Mouse (Mus musculus): ENCODE results near the gene Olfr644.

The Olfr644 gene

DNA sequence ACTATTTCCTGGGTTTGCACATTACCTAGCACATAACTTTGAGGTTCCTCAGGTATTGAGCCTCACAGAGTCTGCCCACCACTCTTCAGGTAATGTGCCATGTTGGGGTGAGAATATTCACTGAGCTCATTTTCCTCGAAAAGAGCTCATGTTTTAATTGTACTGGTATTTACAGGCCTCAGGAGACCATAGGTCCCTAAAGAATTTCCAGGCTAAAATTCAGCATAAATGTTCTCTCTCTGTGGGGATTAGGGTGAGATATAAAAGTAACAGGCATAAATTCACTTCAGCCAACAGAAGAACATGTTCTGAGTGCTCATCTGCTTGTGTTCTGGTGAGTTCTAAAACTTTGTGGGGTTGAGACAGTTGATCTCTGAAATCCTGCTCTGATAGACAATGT is 36.5 kb downstream of the Olfr644 start, which contains the start of gene Olfr641:
Olfr641 (plus strand) TSS at position 301 of the 400 bp plus-strand sequence.
- TF ChIP-seq CTCF (conservative IDR thresholded peaks at IDR 0.05; ENCODE audit: low read length) (no peak), NANOG (IDR thresholded peaks at IDR 0.05; ENCODE audit: borderline replicate concordance, low read length) (no peak), POU5F1 (IDR thresholded peaks at IDR 0.05; ENCODE audit: borderline replicate concordance, low read length) (no peak)

DNA sequence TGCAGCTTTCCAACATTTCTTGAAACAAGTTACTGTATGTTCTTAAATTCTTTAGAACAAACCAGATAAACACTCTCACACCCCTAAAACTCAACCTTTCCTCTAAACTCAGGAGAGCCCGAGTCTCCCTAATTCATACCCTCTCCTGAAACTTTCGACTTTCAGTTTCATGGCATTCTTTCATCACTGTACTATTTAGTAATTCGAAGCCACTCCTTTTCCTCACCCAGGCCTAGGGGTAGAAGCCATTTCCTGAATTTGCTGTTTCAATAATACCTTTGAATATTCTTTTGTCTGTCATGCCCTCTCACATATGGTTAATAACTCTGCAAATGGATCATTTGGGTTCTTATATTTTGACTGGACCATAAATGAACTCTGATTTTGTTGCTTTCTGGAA is 44.7 kb downstream of the Olfr644 start:
- Histone ChIP-seq H3K36me3 (ENCODE audit: insufficient read depth, low read length) (no peaks in the 10 kb centered on the region), H3K4me3 (replicated peaks; ENCODE audit: low read length) (no peak overlapping the region), H3K9me3 (ENCODE audit: low read length) (no peaks in the 10 kb centered on the region), H3K4me1 (replicated peaks; ENCODE audit: low read depth, low read length) (no peaks in the 10 kb centered on the region), H3K27me3 (ENCODE audit: insufficient read depth, low read length) (no peaks in the 10 kb centered on the region)
- TF ChIP-seq CTCF (conservative IDR thresholded peaks at IDR 0.05; ENCODE audit: low read length) (no peak), POU5F1 (IDR thresholded peaks at IDR 0.05; ENCODE audit: borderline replicate concordance, low read length) (no peak), NANOG (IDR thresholded peaks at IDR 0.05; ENCODE audit: borderline replicate concordance, low read length) (no peak)

More for the DNA sequence above, 36.5 kb downstream of the Olfr644 start, which contains the start of gene Olfr641:
- Histone ChIP-seq H3K27me3 (ENCODE audit: insufficient read depth, low read length) (0 out of 2 replicates have a peak, but pooled peaks cover 3% of the 10 kb centered on the region), H3K4me1 (replicated peaks; ENCODE audit: low read depth, low read length) (no peaks in the 10 kb centered on the region), H3K9me3 (ENCODE audit: low read length) (peaks cover 5% of the 10 kb centered on the region), H3K4me3 (replicated peaks; ENCODE audit: low read length) (no peak within 1 kb of the TSS; the same call in 1 of the 2 replicates), H3K36me3 (ENCODE audit: insufficient read depth, low read length) (no peaks in the 10 kb centered on the region)

DNA sequence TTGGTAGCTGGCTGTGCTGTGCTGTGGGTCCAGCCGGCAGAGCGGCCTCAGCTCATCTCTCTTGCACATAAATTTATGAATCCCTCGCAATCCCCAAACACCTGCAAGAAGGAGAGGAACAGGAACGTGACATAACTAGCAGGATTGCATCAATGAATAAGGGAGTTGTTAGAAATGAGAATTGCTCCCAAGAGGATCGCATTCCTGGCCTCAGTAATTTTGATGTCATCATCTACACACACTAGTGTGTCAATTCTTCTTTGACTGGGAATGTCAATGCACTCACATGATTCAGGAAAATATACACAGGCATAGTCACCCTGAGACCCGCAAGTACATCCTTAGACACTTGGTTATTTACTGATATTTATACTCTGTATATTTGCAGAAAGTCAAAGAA is 46.2 kb downstream of the Olfr644 start, which contains the start of gene Olfr640:
Olfr640 (minus strand) TSS at position 101 of the 400 bp plus-strand sequence.
- Histone ChIP-seq H3K4me3 (replicated peaks; ENCODE audit: low read length) (no peak within 1 kb of the TSS), H3K4me1 (replicated peaks; ENCODE audit: low read depth, low read length) (no peaks in the 10 kb centered on the region), H3K27me3 (ENCODE audit: insufficient read depth, low read length) (no peaks in the 10 kb centered on the region), H3K36me3 (ENCODE audit: insufficient read depth, low read length) (no peaks in the 10 kb centered on the region), H3K9me3 (ENCODE audit: low read length) (no peaks in the 10 kb centered on the region)
- TF ChIP-seq POU5F1 (IDR thresholded peaks at IDR 0.05; ENCODE audit: borderline replicate concordance, low read length) (no peak), CTCF (conservative IDR thresholded peaks at IDR 0.05; ENCODE audit: low read length) (no peak), NANOG (IDR thresholded peaks at IDR 0.05; ENCODE audit: borderline replicate concordance, low read length) (no peak)

DNA sequence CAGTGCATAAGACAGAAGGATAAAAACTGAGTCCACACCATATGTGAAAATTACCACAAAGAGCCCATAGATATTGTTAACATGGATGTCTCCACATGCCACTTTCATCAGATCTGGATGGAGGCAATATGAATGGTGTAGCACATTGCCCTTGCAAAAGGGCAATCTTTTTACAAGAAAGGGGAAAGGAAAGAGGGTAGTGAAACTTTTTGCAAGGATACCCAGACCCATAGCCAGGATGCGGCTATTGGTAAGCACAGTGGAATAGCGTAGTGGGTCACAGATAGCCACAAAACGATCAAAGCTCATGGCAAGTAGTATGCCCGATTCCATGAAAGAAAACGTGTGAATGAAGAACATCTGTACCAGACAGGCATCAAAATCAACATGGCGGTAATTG is 50.0 kb downstream of the Olfr644 start:
- Histone ChIP-seq H3K36me3 (ENCODE audit: insufficient read depth, low read length) (no peaks in the 10 kb centered on the region), H3K4me3 (replicated peaks; ENCODE audit: low read length) (no peak overlapping the region), H3K27me3 (ENCODE audit: insufficient read depth, low read length) (no peaks in the 10 kb centered on the region), H3K4me1 (replicated peaks; ENCODE audit: low read depth, low read length) (no peaks in the 10 kb centered on the region), H3K9me3 (ENCODE audit: low read length) (no peaks in the 10 kb centered on the region)
- TF ChIP-seq NANOG (IDR thresholded peaks at IDR 0.05; ENCODE audit: borderline replicate concordance, low read length) (no peak), CTCF (conservative IDR thresholded peaks at IDR 0.05; ENCODE audit: low read length) (no peak), POU5F1 (IDR thresholded peaks at IDR 0.05; ENCODE audit: borderline replicate concordance, low read length) (no peak)

DNA sequence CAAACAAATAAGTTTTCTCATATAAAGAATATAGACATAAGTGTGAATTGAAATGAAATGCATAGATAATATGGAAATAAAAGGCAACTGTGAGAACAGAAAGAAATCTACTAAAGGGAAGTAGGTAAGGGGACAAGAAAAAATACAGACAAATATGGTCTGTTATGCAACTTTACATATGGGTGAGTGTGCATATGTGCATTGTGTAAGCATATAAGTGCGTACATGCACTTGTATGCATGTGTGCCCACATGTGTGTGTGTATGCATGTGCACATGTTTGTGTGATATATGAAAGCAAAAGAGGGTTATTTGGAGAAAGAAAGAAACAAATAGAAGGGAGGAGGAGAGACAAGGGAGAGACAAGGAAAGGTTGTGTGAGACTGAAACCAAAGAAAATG is 52.7 kb downstream of the Olfr644 start:
- no peak for TF ChIP-seq POU5F1 (IDR thresholded peaks at IDR 0.05; ENCODE audit: borderline replicate concordance, low read length)
- TF ChIP-seq NANOG (IDR thresholded peaks at IDR 0.05; ENCODE audit: borderline replicate concordance, low read length): no peak
- no peak for TF ChIP-seq CTCF (conservative IDR thresholded peaks at IDR 0.05; ENCODE audit: low read length)
- no peaks in the 10 kb centered on the region for H3K4me1 ChIP-seq (replicated peaks; ENCODE audit: low read depth, low read length)
- H3K4me3 ChIP-seq (replicated peaks; ENCODE audit: low read length): no peak overlapping the region
- H3K27me3 ChIP-seq (ENCODE audit: insufficient read depth, low read length): no peaks in the 10 kb centered on the region
- no peaks in the 10 kb centered on the region for H3K9me3 ChIP-seq (ENCODE audit: low read length)
- H3K36me3 ChIP-seq (ENCODE audit: insufficient read depth, low read length): no peaks in the 10 kb centered on the region

DNA sequence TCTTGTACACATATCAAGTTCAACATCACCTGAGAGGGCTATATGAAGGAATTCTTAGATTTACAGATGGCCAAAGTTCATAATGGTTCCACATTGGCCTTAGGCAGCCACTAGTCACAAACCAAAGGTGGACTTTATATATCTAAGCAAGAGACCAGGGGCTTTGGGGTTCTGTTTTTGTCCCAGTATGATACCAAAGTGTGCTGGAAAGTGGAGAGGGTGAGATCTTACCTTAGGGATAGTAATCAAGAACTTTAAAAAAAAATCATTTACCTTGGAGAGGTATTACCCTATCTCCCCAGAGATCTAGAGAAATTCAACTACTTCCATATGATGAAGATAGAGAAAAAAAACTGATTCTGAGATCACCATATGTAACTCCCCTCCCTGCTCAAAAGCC is 54.5 kb downstream of the Olfr644 start, which contains the start of gene Olfr639:
Olfr639 (minus strand) TSS at position 101 of the 400 bp plus-strand sequence.
- H3K27me3 ChIP-seq (ENCODE audit: insufficient read depth, low read length): no peaks in the 10 kb centered on the region
- H3K4me1 ChIP-seq (replicated peaks; ENCODE audit: low read depth, low read length): no peaks in the 10 kb centered on the region
- TF ChIP-seq POU5F1 (IDR thresholded peaks at IDR 0.05; ENCODE audit: borderline replicate concordance, low read length): no peak
- no peak for TF ChIP-seq CTCF (conservative IDR thresholded peaks at IDR 0.05; ENCODE audit: low read length)
- no peak for TF ChIP-seq NANOG (IDR thresholded peaks at IDR 0.05; ENCODE audit: borderline replicate concordance, low read length)

More for the DNA sequence above, 54.5 kb downstream of the Olfr644 start, which contains the start of gene Olfr639:
- Histone ChIP-seq H3K4me3 (replicated peaks; ENCODE audit: low read length) (no peak within 1 kb of the TSS), H3K9me3 (ENCODE audit: low read length) (no peaks in the 10 kb centered on the region), H3K36me3 (ENCODE audit: insufficient read depth, low read length) (no peaks in the 10 kb centered on the region)
